Mouse (Mus musculus) bone marrow macrophage, adult 2 months (primary cell): ENCODE measurements around the gene Ndufs7.

Experiments used
- CTCF ChIP-seq: IDR thresholded peaks from 2 replicates; pipeline ENCODE4 v1.5.1; 2012; ENCODE audit warnings: low read depth, mild to moderate bottlenecking, low read length, moderate library complexity
- POLR2A ChIP-seq: IDR thresholded peaks from 2 replicates; pipeline ENCODE4 v1.6.1; 2012; ENCODE audit warnings: mild to moderate bottlenecking, low read depth, low read length, borderline replicate concordance

- TF ChIP-seq CTCF (no peak), POLR2A (no peak)
Measured at GRCm38 (mm10) chr10:80294311-80294710, 45.4 kb downstream of the Ndufs7 start.
